Mouse (Mus musculus): Measurements from ENCODE around the gene Slc29a1.

- TF ChIP-seq CTCF (IDR thresholded peaks at IDR 0.05; ENCODE audit: borderline replicate concordance, insufficient read depth, low read depth, low read length) (no peak), POLR2A (IDR thresholded peaks at IDR 0.05; ENCODE audit: borderline replicate concordance, insufficient read depth, low read length) (no peak)
Measured at GRCm38 (mm10) chr17:45608396-45608795, 9.0 kb upstream of the Slc29a1 start.
